In genomic region chr17:72787886-72788436, GRCm38 (mm10) we compare ENCODE assay signal across 21 mouse cellular contexts. TPM values are rescaled to one million over a fixed set of nuclear protein-coding genes. Genes with fewer than 3 reads are reported as not detected.
DNase-seq lines count a peak whose midpoint lies in the region; ATAC-seq and TF ChIP-seq lines count a peak whose summit lies in the region.
"Had no signal": no experiment of that assay in that cellular context is flagged by ENCODE, and none has a peak within 500 bp of the region (broad histone marks: within the 10 kb centered on the region; RNA-seq: fewer than 3 reads in every experiment).

No protein-coding gene starts in this region.

- H3K4me3 ChIP-seq in heart, embryonic 16.5 days (ENCODE audit: low read length), result no peak overlapping the region
- H3K4me3 ChIP-seq in kidney, adult 2 months (ENCODE audit: insufficient read depth, low read depth, low read length), result no peak overlapping the region
- H3K4me3 ChIP-seq: embryonic facial prominence, embryonic 12.5 days; hindbrain, embryonic 15.5 days; limb, embryonic 15.5 days had no signal

- peaks cover 3% of the 10 kb centered on the region for H3K4me1 ChIP-seq in heart, embryonic 16.5 days (ENCODE audit: control insufficient read depth, insufficient read depth, low read length)
- no peaks in the 10 kb centered on the region for H3K4me1 ChIP-seq in kidney, adult 2 months (ENCODE audit: control insufficient read depth, insufficient read depth, low read length)
- H3K4me1 ChIP-seq: embryonic facial prominence, embryonic 12.5 days; hindbrain, embryonic 15.5 days; limb, embryonic 15.5 days had no signal

- WGBS in heart, embryonic 16.5 days, result 33% methylated on average over 6 of the region's 6 CpGs
- 67% methylated on average over 6 of the region's 6 CpGs for WGBS in kidney, adult 2 months

- no peak for TF ChIP-seq CTCF in kidney, adult 2 months (conservative IDR thresholded peaks at IDR 0.05; ENCODE audit: insufficient read depth, insufficient read length, low read depth, low read length)

- 0 out of 2 replicates have a peak overlapping the region, but pooled peaks have one; percentile 4 for H3K4me2 ChIP-seq in heart, embryonic 16.5 days (ENCODE audit: low read depth, low read length)
- H3K4me2 ChIP-seq: embryonic facial prominence, embryonic 12.5 days; hindbrain, embryonic 15.5 days; limb, embryonic 15.5 days had no signal

- TF ChIP-seq POLR2A in kidney, adult 2 months (IDR thresholded peaks at IDR 0.05; ENCODE audit: low read depth, low read length), result no peak

- DNase-seq in cerebellum, adult 9-10 months, result peak; percentile 5
- DNase-seq in cerebellum, adult 11-12 months, result no peak
- no peak for DNase-seq in heart, adult 11 months
- DNase-seq in 416B (ENCODE audit: low read depth), result peak; percentile 17
- no peak for DNase-seq in kidney, adult 2 months
- DNase-seq: adrenal gland, postnatal 36 days; cerebellum, postnatal 36 days; forebrain, postnatal 0 days; gastrocnemius, postnatal 25 days; kidney, adult 11 months; kidney, postnatal 25 days; liver, postnatal 0 days; thymus, postnatal 25 days had no signal

- ATAC-seq in heart, embryonic 16.5 days (replicated peaks; ENCODE audit: extremely low read depth, insufficient read depth, low FRiP score), result peak; percentile 72
- ATAC-seq in hematopoietic stem cell, adult 5-6 weeks (replicated peaks in 1 of 2; ENCODE audit: insufficient read depth in 1 of 2, low FRiP score in 2 of 2, low TSS enrichment in 1 of 2, low read depth in 1 of 2, poor library complexity in 2 of 2, severe bottlenecking in 2 of 2), result peak; percentile 59 to 72; a peak in 3 of 4 replicates
- no peak for ATAC-seq in inflammation-experienced regulatory T-cells, adult 6 months
- ATAC-seq: activated CD4-positive, CD25-positive, alpha-beta regulatory T cell, adult 4 months; forebrain, postnatal 0 days; liver, postnatal 0 days had no signal

- no peaks in the 10 kb centered on the region for H3K36me3 ChIP-seq in heart, embryonic 16.5 days (ENCODE audit: control insufficient read depth, insufficient read depth)
- no peaks in the 10 kb centered on the region for H3K36me3 ChIP-seq in kidney, adult 2 months (ENCODE audit: control insufficient read depth, insufficient read depth, low read length)
- H3K36me3 ChIP-seq: embryonic facial prominence, embryonic 12.5 days; hindbrain, embryonic 15.5 days; limb, embryonic 15.5 days had no signal

- H3K9me3 ChIP-seq in heart, embryonic 16.5 days (replicated peaks; ENCODE audit: control insufficient read depth, low read length), result no peaks in the 10 kb centered on the region
- H3K9me3 ChIP-seq: embryonic facial prominence, embryonic 12.5 days; hindbrain, embryonic 15.5 days; limb, embryonic 15.5 days had no signal

- no peak overlapping the region for H3K9ac ChIP-seq in heart, embryonic 16.5 days (ENCODE audit: low read length)
- H3K9ac ChIP-seq: embryonic facial prominence, embryonic 12.5 days; forebrain, postnatal 0 days; hindbrain, embryonic 15.5 days; limb, embryonic 15.5 days; liver, postnatal 0 days had no signal

- peak overlapping the region; percentile 53 for H3K27ac ChIP-seq in heart, embryonic 16.5 days (ENCODE audit: low read length)
- H3K27ac ChIP-seq in kidney, adult 2 months (ENCODE audit: insufficient read depth, low read depth, low read length), result no peak overlapping the region
- H3K27ac ChIP-seq: embryonic facial prominence, embryonic 12.5 days; hindbrain, embryonic 15.5 days; limb, embryonic 15.5 days; stomach, postnatal 0 days had no signal

- H3K27me3 ChIP-seq in heart, embryonic 16.5 days (ENCODE audit: control insufficient read depth, insufficient read depth, low read length), result no peaks in the 10 kb centered on the region
- H3K27me3 ChIP-seq in kidney, adult 2 months (replicated peaks; ENCODE audit: control insufficient read depth, insufficient read depth, low read length), result no peaks in the 10 kb centered on the region
- H3K27me3 ChIP-seq: embryonic facial prominence, embryonic 12.5 days; hindbrain, embryonic 15.5 days; limb, embryonic 15.5 days had no signal

RNA-seq across cellular contexts. Expression of gene Ypel5, which starts 48.3 kb away (rescaled TPM):
- 56.3 and 69.8 TPM in 2 replicates for polyA plus RNA-seq in heart, embryonic 16.5 days (2015; fragmentation: Nextera tagmentation; extraction: Ambion mirVana)
- total RNA-seq in hematopoietic stem cell, adult 5-6 weeks (2017), result 42.8 and 55.5 TPM in 2 replicates
- 24.4 and 27.7 TPM in 2 replicates for polyA plus RNA-seq in kidney, adult 2 months (2012; rRNA removed)
- 10 to 100 TPM; 77.9 to 83.0 (median 79.6) TPM for polyA plus RNA-seq in inflammation-experienced regulatory T-cells, adult 6 months (2017; shearing (Covaris generic))

Comparison
In these comparisons a context has a peak if more than half of its experiments do, and no peak if none do; other contexts are left out.
1. DNase-seq: peak in cerebellum, adult 9-10 months (single experiment) and 416B (single experiment); none in cerebellum, adult 11-12 months (single experiment), heart, adult 11 months (single experiment) and kidney, adult 2 months (single experiment).